Mouse (Mus musculus) lung, postnatal 4 days (tissue): ENCODE measurements around the gene Traf3ip3.

Experiments
- DNase-seq, 2 experiments: peaks; one replicate each; pipeline ENCODE4 v3.0.0; 2021

The Traf3ip3 gene

DNA sequence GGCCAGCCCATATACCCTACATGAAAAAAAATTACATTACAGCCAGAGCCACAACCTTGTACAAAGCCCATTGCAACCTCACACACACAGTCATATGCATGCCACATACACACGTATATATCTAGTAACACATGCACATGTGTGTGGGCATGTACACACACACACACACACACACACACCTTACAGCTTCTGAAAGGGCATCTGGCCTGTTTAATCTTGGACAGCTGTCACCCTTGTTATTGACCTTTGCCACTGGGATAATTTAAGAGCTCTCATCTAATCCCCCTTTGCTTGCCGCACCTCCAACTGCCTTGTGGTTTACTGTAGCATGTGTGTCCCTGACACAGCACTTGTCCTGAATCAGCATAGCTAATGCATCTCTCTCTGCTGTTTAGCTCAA lies 2.3 kb upstream of the Traf3ip3 start:
- no peak for DNase-seq

DNA sequence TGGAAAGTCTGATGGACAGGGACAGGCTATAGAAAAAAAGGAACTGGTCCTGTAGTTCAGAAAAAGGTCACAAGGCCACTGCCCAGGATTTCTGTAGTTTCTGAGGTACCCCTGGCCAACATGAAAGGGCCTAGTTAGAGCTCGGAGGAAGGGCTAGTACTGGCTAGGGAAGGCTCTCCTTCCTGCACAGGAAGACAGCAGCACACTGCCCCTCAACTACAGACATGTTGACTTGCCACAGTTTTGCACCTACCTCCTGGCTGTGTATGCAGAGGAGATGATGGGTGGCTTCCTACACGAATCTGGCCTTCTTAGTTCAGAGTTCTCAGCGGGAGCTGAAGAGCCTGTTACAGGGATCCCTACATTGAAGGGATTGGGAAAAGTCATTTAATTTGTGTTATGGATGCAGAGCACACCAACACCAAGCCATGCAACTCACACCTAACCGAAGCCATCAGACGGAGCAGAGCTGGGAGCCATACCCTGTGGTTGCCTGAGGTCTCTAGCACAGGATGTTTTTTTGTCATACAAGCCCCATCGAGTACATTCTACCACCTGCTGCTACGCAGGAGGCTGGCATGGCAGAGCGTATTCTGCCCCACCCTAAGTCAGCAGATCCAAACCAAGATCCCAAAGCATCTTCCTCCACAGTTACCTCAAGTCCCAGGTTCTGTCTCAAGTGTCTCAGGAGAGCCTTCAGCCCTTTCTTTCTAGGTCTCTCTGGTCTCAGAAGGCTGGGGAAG lies 692 bp downstream of the Traf3ip3 start:
- DNase-seq: peak in 1 of 2 experiments; percentile 27

GRCm38 (mm10) chr1:193198312-193198711 lies 3.2 kb downstream of the Traf3ip3 start:
- DNase-seq: no peak

GRCm38 (mm10) chr1:193197494-193198205 lies 3.9 kb downstream of the Traf3ip3 start:
- no peak for DNase-seq

GRCm38 (mm10) chr1:193195169-193195810 lies 6.2 kb downstream of the Traf3ip3 start:
- no peak for DNase-seq

GRCm38 (mm10) chr1:193194416-193195140 lies 6.9 kb downstream of the Traf3ip3 start:
- DNase-seq: no peak

- DNase-seq: no peak
Observed at GRCm38 (mm10) chr1:193191675-193192283, 9.7 kb downstream of the Traf3ip3 start.

DNA sequence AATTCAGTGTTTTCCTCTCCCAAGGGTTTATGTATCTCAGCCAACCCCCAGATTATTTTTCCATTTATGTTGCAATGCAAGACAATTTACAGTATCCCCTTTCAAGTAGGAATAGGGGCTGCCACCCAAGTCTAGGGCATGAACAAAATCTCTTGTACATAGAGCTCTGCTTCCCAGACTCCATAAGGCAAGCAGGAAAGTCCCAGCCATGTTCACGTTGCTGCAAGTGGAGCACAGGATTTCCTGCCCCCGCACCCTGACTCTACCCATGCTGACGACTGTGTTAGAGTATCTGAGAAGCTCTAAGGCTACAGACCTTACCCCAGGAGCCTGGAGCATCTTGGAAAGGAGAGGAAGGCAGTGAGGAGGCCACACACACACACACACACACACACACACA lies 11.7 kb downstream of the Traf3ip3 start:
- no peak for DNase-seq

GRCm38 (mm10) chr1:193189151-193189621 lies 12.3 kb downstream of the Traf3ip3 start:
- DNase-seq: peak; percentile 60 to 79

GRCm38 (mm10) chr1:193188257-193188656 lies 13.2 kb downstream of the Traf3ip3 start:
- DNase-seq: no peak

DNA sequence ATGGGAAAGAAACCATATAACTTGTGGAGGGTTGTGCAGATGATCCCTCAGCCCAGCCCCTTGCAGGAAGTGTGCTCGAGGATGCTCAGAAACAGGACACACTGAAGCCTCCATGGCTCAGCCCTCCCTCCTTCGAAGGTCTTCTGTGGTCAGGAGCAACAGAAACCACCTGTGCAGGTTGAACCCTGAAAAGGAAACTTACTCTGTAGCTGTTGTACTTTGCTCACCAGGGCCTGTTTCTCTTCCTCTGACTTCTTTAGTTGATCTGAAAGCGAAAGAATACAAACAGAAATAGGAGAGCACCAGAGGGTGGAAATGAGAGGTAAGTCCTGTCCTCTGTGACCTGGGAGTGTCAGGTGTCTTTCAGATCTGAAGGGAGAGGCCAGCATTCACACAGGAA lies 20.4 kb downstream of the Traf3ip3 start:
- DNase-seq: no peak

- DNase-seq: no peak
Observed at GRCm38 (mm10) chr1:193174143-193174733, 27.3 kb downstream of the Traf3ip3 start.

- DNase-seq: no peak
Observed at GRCm38 (mm10) chr1:193173810-193174129, 27.7 kb downstream of the Traf3ip3 start.

DNA sequence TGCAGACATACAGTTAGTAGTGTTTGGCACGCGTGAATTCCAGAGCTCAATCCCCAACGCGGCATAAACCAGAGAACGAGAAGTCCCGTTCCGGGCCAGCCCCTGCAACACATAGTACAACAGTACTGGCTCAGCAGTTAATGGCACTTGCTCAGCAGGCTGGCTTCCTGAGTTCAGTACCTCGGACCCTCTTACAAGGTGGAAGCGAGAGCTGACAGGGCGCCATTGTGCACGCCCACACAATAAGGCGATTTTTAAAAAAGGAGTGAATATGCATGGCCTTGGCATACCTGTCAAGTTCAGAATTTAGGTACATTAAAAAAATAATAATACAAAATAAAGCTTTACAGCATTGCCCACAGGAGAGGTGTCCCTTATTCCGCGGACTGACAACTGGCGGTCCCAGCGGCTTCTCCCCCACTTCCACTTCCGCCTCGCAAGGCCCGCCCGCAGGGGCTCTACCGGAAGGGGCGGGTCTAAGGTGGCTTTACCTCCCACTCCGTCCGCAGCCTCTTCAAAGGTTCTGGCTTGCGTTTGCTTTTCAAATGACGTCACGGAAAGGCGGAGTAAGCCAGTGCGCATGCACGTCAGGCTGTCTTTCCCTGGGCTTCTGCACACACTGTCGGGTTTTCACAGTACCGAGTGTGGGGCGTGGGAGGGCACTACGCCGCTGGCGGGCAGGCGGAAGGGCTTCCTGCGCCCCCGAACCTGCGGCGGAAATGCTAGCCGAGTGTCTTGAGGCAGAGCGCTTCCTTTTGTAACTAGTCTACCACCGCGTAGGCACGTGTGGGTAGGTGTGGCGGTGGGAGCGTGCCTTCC lies 28.3 kb downstream of the Traf3ip3 start:
- peak; percentile 97 for DNase-seq

GRCm38 (mm10) chr1:193169856-193170255 lies 31.6 kb downstream of the Traf3ip3 start:
- no peak for DNase-seq

DNA sequence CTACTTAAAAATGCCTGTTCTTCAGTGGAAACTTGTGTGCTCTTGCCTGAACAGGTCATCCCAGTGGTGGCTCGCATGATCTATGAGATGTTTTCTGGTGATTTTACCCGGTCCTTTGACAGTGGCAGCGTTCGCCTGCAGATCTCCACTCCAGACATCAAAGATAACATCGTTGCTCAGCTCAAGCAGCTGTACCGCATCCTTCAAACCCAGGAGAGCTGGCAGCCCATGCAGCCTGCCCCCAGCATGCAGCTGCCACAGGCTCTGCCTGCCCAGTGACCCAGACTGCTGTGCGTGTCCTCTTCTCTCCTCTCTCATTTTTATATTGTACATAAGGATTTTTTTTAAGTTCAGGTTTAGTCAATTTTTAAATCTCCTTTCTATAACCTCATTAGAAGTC lies 32.3 kb downstream of the Traf3ip3 start:
- no peak for DNase-seq

DNA sequence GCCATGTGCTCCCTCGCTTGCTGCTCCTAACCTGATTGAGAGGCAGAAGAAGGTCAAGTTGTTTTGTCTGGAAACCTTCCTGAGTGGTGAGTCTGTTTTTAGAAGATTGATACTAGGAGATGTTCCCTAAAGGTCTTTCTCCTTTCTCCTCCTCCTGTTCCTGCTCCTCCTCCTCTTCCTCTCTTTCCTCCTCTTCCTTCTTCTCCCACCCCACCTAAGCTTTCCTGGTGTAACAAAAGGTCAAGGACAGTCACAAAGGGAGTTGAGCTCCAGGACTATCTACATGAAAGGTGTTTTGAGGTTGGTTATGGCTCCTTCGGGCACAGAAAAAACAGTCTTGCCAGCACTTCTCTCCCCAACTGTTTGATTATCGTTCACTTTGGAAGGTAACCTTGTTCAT lies 33.8 kb downstream of the Traf3ip3 start, which contains the start of gene A130010J15Rik:
Gene A130010J15Rik (plus strand): TSS at position 301 of the 400 bp plus-strand sequence.
- DNase-seq: no peak

- peak; percentile 81 to 83 for DNase-seq
Observed at GRCm38 (mm10) chr1:193160317-193161032, 41.0 kb downstream of the Traf3ip3 start.

DNA sequence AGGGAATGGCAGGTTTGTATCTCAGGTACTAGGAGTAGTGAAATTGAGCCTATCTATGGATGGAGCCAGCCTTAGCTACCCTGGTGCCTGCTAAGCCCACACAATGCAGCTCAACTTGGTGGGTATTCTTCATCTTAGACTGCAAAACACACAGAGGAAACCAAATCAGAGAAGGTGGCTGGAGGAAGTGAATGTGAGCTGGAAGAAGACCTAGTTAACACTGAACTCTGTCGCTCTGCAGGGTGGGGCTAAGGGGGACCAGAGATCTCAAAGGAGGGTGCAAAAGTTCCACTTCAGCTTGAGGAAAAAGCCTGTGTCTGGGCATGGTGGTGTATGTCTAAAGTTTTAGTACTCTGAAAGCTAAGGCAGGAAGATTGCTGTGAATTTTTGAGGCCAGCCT lies 41.9 kb downstream of the Traf3ip3 start:
- DNase-seq: no peak

- no peak for DNase-seq
Observed at GRCm38 (mm10) chr1:193159163-193159562, 42.3 kb downstream of the Traf3ip3 start.

GRCm38 (mm10) chr1:193157111-193157492 lies 44.4 kb downstream of the Traf3ip3 start:
- DNase-seq: no peak
